Mouse (Mus musculus) left cerebral cortex, postnatal 25 days (tissue): ENCODE data around the gene Cryzl2. TPM values are rescaled to one million over a fixed set of nuclear protein-coding genes. Genes with fewer than 3 reads are reported as not detected.

ENCODE experiments used
- DNase-seq, 2 experiments: peaks; one replicate each; pipeline ENCODE4 v3.0.0; 2022; ENCODE audit warnings: low spot score in 2 of 2, mixed read lengths in 1 of 2
- intact Hi-C: fragments of 180-260 bp; cut with DNase I; formaldehyde crosslinking; loops from one replicate; pipeline ENCODE4 v1.15.1; 2025
- total RNA-seq, 2 experiments: library from RNA; stranded (reverse); gene quantifications; 2 replicates each; pipeline ENCODE4 v1.2.3; 2021

Cryzl2 gene
- total RNA-seq, 2 experiments from 2014 or later, result 3.5 to 4.0 TPM

GRCm38 (mm10) chr1:157512690-157513448 lies 54.5 kb downstream of the Cryzl2 start:
- intact Hi-C loops, result no loop called here

GRCm38 (mm10) chr1:157513559-157513958 lies 55.2 kb downstream of the Cryzl2 start:
- DNase-seq, result no peak
- intact Hi-C loops, result no loop called here

More at GRCm38 (mm10) chr1:157512690-157513448, 54.5 kb downstream of the Cryzl2 start:
- DNase-seq, result peak in 1 of 2 experiments; percentile 77

GRCm38 (mm10) chr1:157514298-157514697 lies 55.9 kb downstream of the Cryzl2 start:
- DNase-seq, result no peak
- intact Hi-C loops, result no loop called here

GRCm38 (mm10) chr1:157516838-157517808 lies 58.7 kb downstream of the Cryzl2 start:
- no peak for DNase-seq
- intact Hi-C loops, result no loop called here

- DNase-seq, result peak; percentile 77 to 94
- intact Hi-C loops, result loop anchor here (1.0 to 2.0 kb wide), 2 partner anchors 48 to 73 kb away; no protein-coding TSS in a partner anchor
Measured at GRCm38 (mm10) chr1:157518111-157518523, 59.7 kb downstream of the Cryzl2 start.

GRCm38 (mm10) chr1:157519396-157519795 lies 61.0 kb downstream of the Cryzl2 start:
- DNase-seq, result no peak
- intact Hi-C loops, result loop anchor here (2.0 kb wide), 1 partner anchor 75 kb away; no protein-coding TSS in a partner anchor

GRCm38 (mm10) chr1:157522322-157522721 lies 63.9 kb downstream of the Cryzl2 start:
- intact Hi-C loops, result no loop called here

GRCm38 (mm10) chr1:157524775-157525174 lies 66.4 kb downstream of the Cryzl2 start:
- intact Hi-C loops, result no loop called here
- no peak for DNase-seq

More at GRCm38 (mm10) chr1:157522322-157522721, 63.9 kb downstream of the Cryzl2 start:
- no peak for DNase-seq

GRCm38 (mm10) chr1:157525692-157526354 lies 67.4 kb downstream of the Cryzl2 start:
- DNase-seq, result no peak
- intact Hi-C loops, result no loop called here

GRCm38 (mm10) chr1:157526625-157527024 lies 68.2 kb downstream of the Cryzl2 start:
- intact Hi-C loops, result no loop called here
- no peak for DNase-seq

- intact Hi-C loops, result loop anchor here (10.0 kb wide), 1 partner anchor 618 kb away; no protein-coding TSS in a partner anchor
- DNase-seq, result no peak
Measured at GRCm38 (mm10) chr1:157532826-157533460, 74.6 kb downstream of the Cryzl2 start.

- no peak for DNase-seq
- intact Hi-C loops, result loop anchor here (5.0 to 10.0 kb wide), 4 partner anchors 63 to 621 kb away; partner anchors contain the start of gene Rasal2
Measured at GRCm38 (mm10) chr1:157535571-157535970, 77.2 kb downstream of the Cryzl2 start.

GRCm38 (mm10) chr1:157536471-157536870 lies 78.1 kb downstream of the Cryzl2 start:
- DNase-seq, result peak; percentile 75 to 76

GRCm38 (mm10) chr1:157537636-157538035 lies 79.3 kb downstream of the Cryzl2 start:
- intact Hi-C loops, result loop anchor here (5.0 to 10.0 kb wide), 4 partner anchors 65 to 623 kb away; partner anchors contain the start of gene Rasal2
- no peak for DNase-seq

More at GRCm38 (mm10) chr1:157536471-157536870, 78.1 kb downstream of the Cryzl2 start:
- intact Hi-C loops, result loop anchor here (5.0 to 10.0 kb wide), 4 partner anchors 64 to 622 kb away; partner anchors contain the start of gene Rasal2

Other genes starting within 250 kb of the Cryzl2 start
- 10 to 100 TPM; 83.8 to 89.4 TPM for gene Rasal2, start 46.0 kb upstream of the Cryzl2 start, total RNA-seq
- 1 to 10 TPM; 1.2 to 1.4 TPM for gene Sec16b, start 48.2 kb downstream of the Cryzl2 start, total RNA-seq